Mouse (Mus musculus) spleen, adult 2 months (tissue): Measurements from ENCODE around the gene Tmem151b.

ENCODE experiments used
- CTCF ChIP-seq: fragments of 200-500 bp; IDR thresholded peaks from 2 replicates; pipeline ENCODE4 v1.5.1; 2011; ENCODE audit warnings: mild to moderate bottlenecking, inconsistent platforms; ENCODE audit not compliant: insufficient read depth, insufficient read length, insufficient replicate concordance; ENCODE audit errors: extremely low read depth
- POLR2A ChIP-seq: fragments of 200-500 bp; IDR thresholded peaks from 2 replicates; pipeline ENCODE4 v1.6.1; 2011; ENCODE audit warnings: low read depth, low read length, inconsistent platforms

DNA sequence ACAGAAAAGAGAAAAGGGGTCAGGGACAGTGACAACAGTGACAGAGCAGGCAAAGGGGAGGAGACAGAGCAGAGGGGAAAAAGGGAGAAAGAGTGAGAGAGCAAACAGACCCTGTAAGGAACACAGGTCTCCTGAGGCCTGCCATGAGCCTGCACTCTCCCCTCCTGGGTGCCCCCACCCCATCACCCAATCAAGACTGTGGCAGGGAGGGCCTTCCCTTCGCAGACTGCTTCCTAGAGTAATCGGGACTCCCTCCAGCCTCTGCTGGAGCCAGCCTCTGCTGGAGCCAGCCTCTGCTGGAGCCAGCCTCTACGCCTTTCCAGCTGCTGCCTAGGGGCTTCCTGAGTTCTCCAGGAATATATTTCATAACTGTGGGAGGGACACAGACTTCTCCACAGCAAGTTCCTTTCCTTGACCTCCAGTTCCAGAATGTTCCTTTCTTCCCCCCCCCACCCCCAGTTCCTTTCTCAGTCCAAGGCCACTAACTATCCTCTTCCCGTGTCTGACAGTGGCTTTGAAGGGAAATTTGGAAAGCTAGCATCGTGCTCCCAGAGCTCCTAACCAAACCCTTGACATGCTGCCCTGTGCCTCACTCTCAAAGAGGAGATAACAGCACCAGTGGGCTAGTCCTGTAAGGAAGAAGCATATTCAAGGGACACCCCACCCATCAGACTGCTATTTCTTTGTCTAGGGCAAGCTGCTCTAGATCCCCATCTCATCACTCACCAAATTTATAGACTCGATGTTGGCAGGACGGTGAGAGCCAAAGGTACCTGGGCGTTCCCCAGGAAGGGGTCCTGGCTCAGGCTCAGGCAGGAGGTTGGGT is 43.3 kb upstream of the Tmem151b start:
- TF ChIP-seq CTCF (no peak), POLR2A (no peak)
